Mouse (Mus musculus): ENCODE measurements around the gene Plin4.

Plin4 gene

DNA sequence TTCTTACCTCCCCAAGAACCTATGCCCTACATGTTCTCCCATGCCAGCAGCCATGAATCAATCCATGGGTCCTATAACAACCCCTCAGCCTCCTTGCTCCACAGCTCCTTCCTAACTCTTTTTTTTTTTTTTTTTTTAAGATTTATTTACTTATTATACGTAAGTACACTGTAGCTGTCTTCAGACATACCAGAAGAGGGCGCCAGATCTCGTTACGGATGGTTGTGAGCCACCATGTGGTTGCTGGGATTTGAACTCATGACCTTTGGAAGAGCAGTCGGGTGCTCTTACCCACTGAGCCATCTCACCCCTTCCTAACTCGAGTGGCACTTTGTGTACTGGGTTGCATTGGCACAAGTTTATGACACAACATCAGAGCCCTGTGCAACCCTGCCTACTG is 43.9 kb downstream of the Plin4 start:
- POLR2A ChIA-PET: interaction anchor here (0.6 to 20.7 kb wide), 17 partner anchors 9 to 108 kb away, joined by 3 to 335 read pairs (median 6); partner anchors contain the start of genes Ubxn6 (in 3 of the 4), Chaf1a (in 2 of the 4), Hdgfl2 (in 2 of the 4) and Sh3gl1 (in 1 of the 4)
- CTCF ChIA-PET: interaction anchor here (0.6 to 2.4 kb wide), 31 partner anchors 9 to 363 kb away, joined by 3 to 19 read pairs (median 4); partner anchors contain the start of genes Sh3gl1 (in 3 of the 4), Hdgfl2 (in 2 of the 4), Plin5 (in 1 of the 4) and Ubxn6 (in 1 of the 4)

DNA sequence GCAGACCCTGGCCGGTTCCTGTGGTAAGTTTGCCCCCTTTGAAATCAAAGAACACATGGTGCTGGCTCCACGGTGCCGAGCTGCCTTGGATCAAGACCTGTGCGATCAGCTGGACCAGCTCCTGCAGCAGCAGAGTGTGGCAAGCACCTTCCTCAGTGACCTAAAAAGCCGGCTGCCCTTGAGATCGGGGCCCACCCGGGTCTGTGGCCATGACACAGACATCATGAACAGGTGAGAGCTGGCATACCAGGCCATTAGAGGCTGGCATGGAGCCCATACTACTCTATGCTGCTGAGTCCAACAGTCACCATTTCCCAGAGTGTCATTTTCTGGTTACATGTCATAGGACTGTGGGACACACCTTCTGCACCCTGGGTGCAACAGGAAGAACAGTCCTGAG is 47.5 kb downstream of the Plin4 start:
- CTCF ChIA-PET: interaction anchor here in 3 of 4 experiments (0.6 to 2.3 kb wide), 4 partner anchors 22 to 139 kb away, joined by 3 to 9 read pairs (median 6); partner anchors contain the start of genes Chaf1a (in 1 of the 3), Mpnd (in 1 of the 3), Sh3gl1 (in 1 of the 3) and Stap2 (in 1 of the 3)

DNA sequence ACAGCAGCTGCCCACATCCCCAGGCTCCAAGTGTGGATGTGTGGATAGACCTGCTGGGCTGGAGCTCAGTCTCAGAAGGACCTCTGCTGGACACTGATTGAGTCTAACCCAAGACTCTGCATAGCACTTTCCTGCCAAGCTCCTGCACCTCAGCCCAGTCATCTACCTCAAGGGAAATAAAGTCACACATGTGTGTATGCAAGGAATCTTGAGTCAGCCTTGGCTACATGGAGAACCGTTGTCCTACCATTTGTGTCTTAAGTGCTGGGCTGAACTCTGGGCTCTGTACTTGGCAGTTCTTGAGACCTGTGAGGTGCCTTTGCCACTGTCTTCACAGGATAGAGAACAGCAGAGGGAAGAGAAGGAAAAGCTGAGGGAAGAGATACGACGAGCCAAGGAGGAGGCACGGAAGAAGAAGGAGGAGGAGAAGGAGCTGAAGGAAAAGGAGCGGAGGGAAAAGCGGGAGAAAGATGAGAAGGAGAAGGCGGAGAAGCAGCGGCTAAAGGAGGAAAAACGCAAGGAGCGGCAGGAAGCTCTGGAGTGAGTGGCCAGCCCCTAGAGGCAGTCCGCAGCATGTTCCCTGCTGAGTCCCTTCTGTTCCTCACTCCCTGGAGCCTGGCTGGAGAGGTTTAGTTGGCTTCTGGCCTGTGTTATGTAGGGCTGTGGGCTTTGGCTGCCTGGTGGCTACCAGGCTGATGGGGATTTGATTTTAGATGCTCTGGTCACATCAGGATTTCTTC is 52.1 kb downstream of the Plin4 start:
- ChIA-PET CTCF (interaction anchor here in 3 of 4 experiments (0.8 to 2.3 kb wide), 4 partner anchors 8 to 21 kb away, joined by 3 to 10 read pairs (median 4); partner anchors contain the start of gene Sh3gl1 (in 2 of the 3)), POLR2A (interaction anchor here (0.6 to 7.4 kb wide), 16 partner anchors 9 to 388 kb away, joined by 3 to 132 read pairs (median 4); partner anchors contain the start of genes Chaf1a (in 3 of the 4), Hdgfl2 (in 2 of the 4) and Ubxn6 (in 2 of the 4))

More for the DNA sequence above, 47.5 kb downstream of the Plin4 start:
- POLR2A ChIA-PET: interaction anchor here in 3 of 4 experiments (1.1 to 20.7 kb wide), 15 partner anchors 7 to 44 kb away, joined by 3 to 335 read pairs (median 9); partner anchors contain the start of genes Chaf1a (in 2 of the 3), Hdgfl2 (in 1 of the 3), Sh3gl1 (in 1 of the 3) and Ubxn6 (in 1 of the 3)

DNA sequence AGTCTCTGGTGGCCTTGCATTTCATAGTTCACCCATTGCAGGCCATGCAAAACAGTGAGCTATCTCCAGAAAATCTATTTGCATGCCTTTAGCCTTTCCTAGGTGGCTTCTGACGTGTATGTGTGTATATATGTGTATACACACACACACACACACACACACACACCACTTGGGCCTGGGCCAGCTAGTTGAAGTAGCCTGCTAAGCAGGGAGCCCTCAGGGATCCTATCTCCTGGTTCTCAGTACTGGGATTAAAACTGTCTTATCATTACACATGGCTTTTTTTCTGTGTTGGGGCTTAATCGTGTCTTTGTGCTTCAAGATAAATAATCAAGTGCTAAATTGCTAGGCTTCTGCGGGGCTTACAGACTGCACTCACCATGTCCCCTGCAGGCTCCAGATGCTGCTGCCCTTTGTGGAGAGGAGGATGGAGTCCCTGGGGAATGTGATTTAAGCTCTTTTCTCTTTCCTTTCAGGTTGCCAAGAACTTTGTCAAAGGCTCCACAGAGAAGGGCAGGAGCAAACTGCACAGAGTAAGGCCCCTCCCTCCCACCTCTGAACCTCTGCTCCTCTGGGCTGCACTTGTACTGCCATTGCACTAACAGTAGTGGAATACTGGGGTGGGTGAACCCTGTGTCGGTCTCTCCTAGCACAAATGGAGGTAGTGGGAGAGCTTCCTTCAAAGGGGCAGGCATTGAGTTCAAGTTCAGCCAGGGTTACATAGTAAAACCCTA is 53.5 kb downstream of the Plin4 start:
- ChIA-PET POLR2A (interaction anchor here in 2 of 4 experiments (0.6 to 7.4 kb wide), 11 partner anchors 8 to 34 kb away, joined by 3 to 132 read pairs (median 5); partner anchors contain the start of genes Ubxn6 (in 2 of the 2), Chaf1a (in 1 of the 2) and Hdgfl2 (in 1 of the 2)), CTCF (interaction anchor here in 2 of 4 experiments (0.9 to 2.3 kb wide), 3 partner anchors 10 to 19 kb away, joined by 3 to 10 read pairs (median 5); partner anchors contain the start of genes Sh3gl1 (in 1 of the 2) and Ubxn6 (in 1 of the 2))

DNA sequence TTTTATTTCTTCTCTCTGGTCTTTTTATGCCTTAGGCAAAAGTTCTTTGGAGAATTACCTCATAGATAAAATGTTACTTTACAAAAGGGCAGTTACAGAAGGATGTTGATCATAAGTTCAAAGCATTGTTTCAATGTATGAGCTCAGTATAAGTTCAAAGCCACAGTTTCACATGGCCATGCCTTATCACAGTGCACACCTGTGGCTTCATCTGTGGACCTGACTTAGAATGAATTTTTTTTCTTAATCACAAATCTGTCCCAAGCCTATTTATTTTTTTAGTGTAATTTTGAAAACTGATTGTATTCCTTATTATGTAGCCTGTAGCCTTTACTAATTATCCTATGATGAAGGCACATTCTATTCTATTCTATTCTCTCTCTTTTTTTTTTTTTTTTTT is 54.7 kb downstream of the Plin4 start:
- CTCF ChIA-PET: no interaction called here
- POLR2A ChIA-PET: interaction anchor here in 3 of 4 experiments (0.6 to 7.4 kb wide), 8 partner anchors 9 to 699 kb away, joined by 3 to 132 read pairs (median 8); partner anchors contain the start of genes Chaf1a (in 2 of the 3), Hdgfl2 (in 1 of the 3) and Ubxn6 (in 1 of the 3)

DNA sequence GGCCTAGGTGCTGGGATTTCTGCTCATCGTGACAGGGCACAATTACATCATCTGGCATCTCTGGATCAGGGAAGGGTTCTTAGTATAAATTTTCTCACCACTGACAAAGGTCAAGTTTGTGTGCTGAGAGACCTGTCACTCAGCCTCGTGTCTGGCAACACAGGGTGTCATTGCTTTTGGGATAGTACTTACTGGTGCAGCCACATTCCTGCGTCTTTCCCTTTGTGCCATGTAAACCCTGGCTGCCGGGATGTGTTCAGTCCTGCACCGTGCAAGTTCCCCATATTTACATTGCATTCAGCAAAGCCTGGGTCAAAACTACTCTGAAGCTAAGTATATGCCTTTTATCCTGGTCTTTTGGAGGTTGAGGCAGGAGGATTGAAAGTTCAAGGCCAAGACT is 58.2 kb downstream of the Plin4 start:
- ChIA-PET CTCF (no interaction called here), POLR2A (interaction anchor here in 2 of 4 experiments (1.0 to 7.4 kb wide), 6 partner anchors 9 to 27 kb away, joined by 3 to 132 read pairs (median 4); partner anchors contain the start of genes Chaf1a (in 2 of the 2) and Ubxn6 (in 1 of the 2))
